Mouse (Mus musculus) right cerebral cortex, postnatal 36 days (tissue): Measurements from ENCODE around the gene Atp8a2.
"Not testable (repeated sequence)": the region's sequence is repeated elsewhere in the genome, so short reads cannot be mapped to it uniquely, and the experiment has no call there.

Experiments
- DNase-seq, 2 experiments: peaks; one replicate each; pipeline ENCODE4 v3.0.0; 2022; ENCODE audit warnings: low spot score in 2 of 2, mixed read lengths in 1 of 2

Atp8a2 gene

GRCm38 (mm10) chr14:60026647-60027046 lies 170.3 kb downstream of the Atp8a2 start:
- DNase-seq: peak; percentile 76 to 80

GRCm38 (mm10) chr14:60015891-60016290 lies 181.1 kb downstream of the Atp8a2 start:
- peak; percentile 47 to 56 for DNase-seq

- no peak for DNase-seq
Observed at GRCm38 (mm10) chr14:60001801-60002200, 195.2 kb downstream of the Atp8a2 start.

GRCm38 (mm10) chr14:59988860-59989259 lies 208.1 kb downstream of the Atp8a2 start:
- DNase-seq: no peak

- no peak for DNase-seq
Observed at GRCm38 (mm10) chr14:59987975-59988374, 209.0 kb downstream of the Atp8a2 start.

- no peak for DNase-seq
Observed at GRCm38 (mm10) chr14:59978007-59978406, 219.0 kb downstream of the Atp8a2 start.

GRCm38 (mm10) chr14:59971221-59971730 lies 225.7 kb downstream of the Atp8a2 start:
- DNase-seq: no peak

GRCm38 (mm10) chr14:59969485-59970134 lies 227.4 kb downstream of the Atp8a2 start:
- no peak for DNase-seq

GRCm38 (mm10) chr14:59967847-59968550 lies 229.0 kb downstream of the Atp8a2 start:
- no peak for DNase-seq

- no peak for DNase-seq
Observed at GRCm38 (mm10) chr14:59966981-59967380, 230.0 kb downstream of the Atp8a2 start.

- DNase-seq: no peak
Observed at GRCm38 (mm10) chr14:59964569-59964968, 232.4 kb downstream of the Atp8a2 start.

GRCm38 (mm10) chr14:59960961-59961360 lies 236.0 kb downstream of the Atp8a2 start:
- DNase-seq: no peak

- no peak for DNase-seq
Observed at GRCm38 (mm10) chr14:59960214-59960890, 236.6 kb downstream of the Atp8a2 start.

- DNase-seq: no peak
Observed at GRCm38 (mm10) chr14:59959723-59960122, 237.3 kb downstream of the Atp8a2 start.

- DNase-seq: no peak
Observed at GRCm38 (mm10) chr14:59949983-59950382, 247.0 kb downstream of the Atp8a2 start.

- peak; percentile 71 to 77 for DNase-seq
Observed at GRCm38 (mm10) chr14:59942864-59943611, 253.9 kb downstream of the Atp8a2 start.

- no peak for DNase-seq
Observed at GRCm38 (mm10) chr14:59942199-59942598, 254.8 kb downstream of the Atp8a2 start.

- no peak for DNase-seq
Observed at GRCm38 (mm10) chr14:59932355-59932754, 264.6 kb downstream of the Atp8a2 start.

- DNase-seq: no peak
Observed at GRCm38 (mm10) chr14:59931412-59932058, 265.4 kb downstream of the Atp8a2 start.

GRCm38 (mm10) chr14:59929190-59929589 lies 267.8 kb downstream of the Atp8a2 start:
- not testable (repeated sequence) for DNase-seq

GRCm38 (mm10) chr14:59928781-59929180 lies 268.2 kb downstream of the Atp8a2 start:
- no peak for DNase-seq
